Mouse (Mus musculus) adrenal gland, postnatal 10 days (tissue): ENCODE results near the gene Prdm9. TPM values are rescaled to one million over a fixed set of nuclear protein-coding genes. Genes with fewer than 3 reads are reported as not detected.

Experiments
- DNase-seq: peaks from one replicate; pipeline ENCODE4 v3.0.0; 2021; ENCODE audit warnings: mixed read lengths
- total RNA-seq, 2 experiments: library from RNA; stranded (reverse); gene quantifications; 2 replicates each; pipeline ENCODE4 v1.2.3; 2021

Gene Prdm9
- total RNA-seq, 2 experiments from 2014 or later, result 6.8 to 9.0 TPM

- no peak for DNase-seq
Measured at GRCm38 (mm10) chr17:15527811-15528136, 36.4 kb downstream of the Prdm9 start.

- DNase-seq, result peak; percentile 98
Measured at GRCm38 (mm10) chr17:15526986-15527810, 37.0 kb downstream of the Prdm9 start, which contains the start of gene Pdcd2. Gene Pdcd2, minus strand, starts transcription at chr17:15527301.

GRCm38 (mm10) chr17:15526304-15526703 lies 37.9 kb downstream of the Prdm9 start:
- DNase-seq, result no peak

- no peak for DNase-seq
Measured at GRCm38 (mm10) chr17:15518766-15519165, 45.4 kb downstream of the Prdm9 start.

GRCm38 (mm10) chr17:15518186-15518585 lies 46.0 kb downstream of the Prdm9 start:
- DNase-seq, result no peak

GRCm38 (mm10) chr17:15517776-15518175 lies 46.4 kb downstream of the Prdm9 start:
- no peak for DNase-seq

- no peak for DNase-seq
Measured at GRCm38 (mm10) chr17:15510694-15511093, 53.5 kb downstream of the Prdm9 start.

- peak; percentile 98 for DNase-seq
Measured at GRCm38 (mm10) chr17:15499656-15500394, 64.3 kb downstream of the Prdm9 start, which contains the start of the genes Psmb1 and Tbp. Gene Psmb1, minus strand, starts transcription at chr17:15499751. Gene Tbp, plus strand, starts transcription at chr17:15499888.

GRCm38 (mm10) chr17:15498753-15499113 lies 65.4 kb downstream of the Prdm9 start:
- no peak for DNase-seq

GRCm38 (mm10) chr17:15497882-15498752 lies 66.0 kb downstream of the Prdm9 start:
- peak; percentile 96 for DNase-seq

Other genes with a start within 250 kb of the Prdm9 start
- 10 to 100 TPM in 1 of 2 experiments, 1 to 10 TPM in 1; 7.1 to 10.5 TPM for gene Dll1, start 187.5 kb downstream of the Prdm9 start, total RNA-seq
- 10 to 100 TPM; 16.1 to 19.0 TPM for gene Fam120b, start 168.2 kb downstream of the Prdm9 start, total RNA-seq
- 100 to 1,000 TPM; 171 to 174 TPM for gene Psmb1, start 64.6 kb downstream of the Prdm9 start, total RNA-seq
- 10 to 100 TPM; 24.5 to 24.7 TPM for gene Tbp, start 64.5 kb downstream of the Prdm9 start, total RNA-seq
- 10 to 100 TPM; 30.0 to 32.8 TPM for gene Pdcd2, start 37.1 kb downstream of the Prdm9 start, total RNA-seq
- gene Chd1, start 140.6 kb upstream of the Prdm9 start, total RNA-seq, result 10 to 100 TPM; 36.6 to 47.1 TPM